Mouse (Mus musculus) intestine, embryonic 15.5 days (tissue): Measurements from ENCODE around the gene Spop. TPM values are rescaled to one million over a fixed set of nuclear protein-coding genes. Genes with fewer than 3 reads are reported as not detected.

Experiments used
- ATAC-seq: fragments of 200-750 bp; cut with Nextera tagmentation; 2 replicates; pipeline ENCODE4 v1.8.0; 2017; ENCODE audit warnings: moderate TSS enrichment, moderate library complexity
- H3K27ac ChIP-seq: fragments of 300-500 bp; sonication (generic); 2 replicates; pipeline ENCODE4 v1.5.1; 2015; ENCODE audit warnings: mild to moderate bottlenecking, inconsistent platforms
- H3K27me3 ChIP-seq: fragments of 300-500 bp; sonication (generic); replicated peaks from 2 replicates; pipeline ENCODE4 v1.6.1; 2015; ENCODE audit warnings: inconsistent platforms
- H3K36me3 ChIP-seq: fragments of 300-500 bp; sonication (generic); 2 replicates; pipeline ENCODE4 v1.6.1; 2015; ENCODE audit warnings: inconsistent platforms
- H3K4me1 ChIP-seq: fragments of 300-500 bp; sonication (generic); replicated peaks from 2 replicates; pipeline ENCODE4 v1.6.1; 2015; ENCODE audit warnings: inconsistent platforms
- H3K4me2 ChIP-seq: fragments of 300-500 bp; sonication (generic); replicated peaks from 2 replicates; pipeline ENCODE4 v1.6.1; 2015; ENCODE audit warnings: mild to moderate bottlenecking, inconsistent platforms
- H3K4me3 ChIP-seq: fragments of 300-500 bp; sonication (generic); replicated peaks from 2 replicates; pipeline ENCODE4 v1.5.1; 2015; ENCODE audit warnings: inconsistent platforms
- H3K9ac ChIP-seq: fragments of 300-500 bp; sonication (generic); 2 replicates; pipeline ENCODE4 v1.6.1; 2015; ENCODE audit warnings: inconsistent platforms
- H3K9me3 ChIP-seq: fragments of 300-500 bp; sonication (generic); 2 replicates; pipeline ENCODE4 v1.6.1; 2016; ENCODE audit warnings: inconsistent platforms
- WGBS: fragments of 180-500 bp; shearing (Covaris S2); methylation state at CpG from one replicate; pipeline ENCODE4 v1.1.7; 2015; 5-methylcytosine and 5-hydroxymethylcytosine counted together
- polyA plus RNA-seq: library from polyadenylated mRNA; unstranded; fragments of >200 nt; fragmentation: Nextera tagmentation; extraction: Ambion mirVana; gene quantifications from 2 replicates; pipeline ENCODE4 v1.2.1, GENCODE M21; 2015

The Spop gene
- polyA plus RNA-seq, 1 experiment from 2014 or later: 130 TPM

GRCm38 (mm10) chr11:95380711-95381110, 33.2 kb upstream of the Spop start:
- Histone ChIP-seq H3K9ac (no peak overlapping the region), H3K27me3 (no peaks in the 10 kb centered on the region), H3K9me3 (no peaks in the 10 kb centered on the region), H3K4me3 (no peak overlapping the region), H3K4me2 (no peak overlapping the region), H3K36me3 (peaks cover 19% of the 10 kb centered on the region; the same call in 1 of the 2 replicates), H3K4me1 (0 out of 2 replicates have a peak, but pooled peaks cover 3% of the 10 kb centered on the region), H3K27ac (no peak overlapping the region)
- WGBS: 91% methylated on average over 7 of the region's 7 CpGs
- no peak for ATAC-seq

- ATAC-seq: no peak
- Histone ChIP-seq H3K27me3 (no peaks in the 10 kb centered on the region), H3K4me3 (no peak overlapping the region), H3K27ac (no peak overlapping the region), H3K4me1 (peaks cover 4% of the 10 kb centered on the region; the same call in 1 of the 2 replicates), H3K9ac (no peak overlapping the region), H3K4me2 (no peak overlapping the region), H3K36me3 (peaks cover 14% of the 10 kb centered on the region; the same call in 1 of the 2 replicates), H3K9me3 (no peaks in the 10 kb centered on the region)
- 97% methylated on average over 1 of the region's 1 CpGs for WGBS
Observed at GRCm38 (mm10) chr11:95381146-95381545, 32.7 kb upstream of the Spop start.

- Histone ChIP-seq H3K27ac (no peak overlapping the region), H3K4me1 (peaks cover 4% of the 10 kb centered on the region; the same call in 1 of the 2 replicates), H3K9ac (no peak overlapping the region), H3K4me3 (no peak overlapping the region), H3K9me3 (no peaks in the 10 kb centered on the region), H3K36me3 (peaks cover 21% of the 10 kb centered on the region), H3K4me2 (no peak overlapping the region), H3K27me3 (no peaks in the 10 kb centered on the region)
- WGBS: 88% methylated on average over 5 of the region's 5 CpGs
- ATAC-seq: no peak
Observed at GRCm38 (mm10) chr11:95383331-95383986, 30.4 kb upstream of the Spop start.

- peaks cover 4% of the 10 kb centered on the region; the same call in 1 of the 2 replicates for H3K4me1 ChIP-seq
- no peak overlapping the region for H3K27ac ChIP-seq
- no peak overlapping the region for H3K9ac ChIP-seq
- no peaks in the 10 kb centered on the region for H3K9me3 ChIP-seq
- ATAC-seq: no peak
- 37% methylated on average over 9 of the region's 9 CpGs for WGBS
- peak overlapping the region; percentile 96 for H3K4me3 ChIP-seq
- peak overlapping the region; percentile 54 for H3K4me2 ChIP-seq
- H3K36me3 ChIP-seq: peaks cover 20% of the 10 kb centered on the region
- H3K27me3 ChIP-seq: no peaks in the 10 kb centered on the region
Observed at GRCm38 (mm10) chr11:95384004-95384318, 29.9 kb upstream of the Spop start.

GRCm38 (mm10) chr11:95384319-95384972, 29.4 kb upstream of the Spop start, which contains the start of gene Slc35b1:
TSS of gene Slc35b1 (plus strand) at chr11:95384692.
- Histone ChIP-seq H3K36me3 (peaks cover 21% of the 10 kb centered on the region), H3K4me2 (peak within 1 kb of the TSS; percentile 54), H3K9ac (peak within 1 kb of the TSS; percentile 90), H3K27me3 (no peaks in the 10 kb centered on the region), H3K4me3 (peak within 1 kb of the TSS; percentile 96), H3K9me3 (no peaks in the 10 kb centered on the region), H3K4me1 (peaks cover 4% of the 10 kb centered on the region; the same call in 1 of the 2 replicates), H3K27ac (peak within 1 kb of the TSS; percentile 75)
- WGBS: under 1% methylated on average over 42 of the region's 42 CpGs
- peak; percentile 98 for ATAC-seq

- peaks cover 21% of the 10 kb centered on the region for H3K36me3 ChIP-seq
- no peaks in the 10 kb centered on the region for H3K9me3 ChIP-seq
- ATAC-seq: peak; percentile 10; the same call in 1 of the 2 replicates
- peak overlapping the region; percentile 54 for H3K4me2 ChIP-seq
- H3K27ac ChIP-seq: peak overlapping the region; percentile 75
- H3K4me3 ChIP-seq: peak overlapping the region; percentile 96
- peak overlapping the region; percentile 90 for H3K9ac ChIP-seq
- H3K27me3 ChIP-seq: no peaks in the 10 kb centered on the region
- under 1% methylated on average over 14 of the region's 14 CpGs for WGBS
- H3K4me1 ChIP-seq: peaks cover 4% of the 10 kb centered on the region; the same call in 1 of the 2 replicates
Observed at GRCm38 (mm10) chr11:95384973-95385320, 28.9 kb upstream of the Spop start.

GRCm38 (mm10) chr11:95387354-95387753, 26.5 kb upstream of the Spop start:
- H3K36me3 ChIP-seq: peaks cover 17% of the 10 kb centered on the region
- ATAC-seq: peak; percentile 15; the same call in 1 of the 2 replicates
- 75% methylated on average over 7 of the region's 7 CpGs for WGBS

GRCm38 (mm10) chr11:95389006-95389405, 24.9 kb upstream of the Spop start:
- WGBS: 78% methylated on average over 3 of the region's 3 CpGs
- H3K27me3 ChIP-seq: no peaks in the 10 kb centered on the region
- no peaks in the 10 kb centered on the region for H3K9me3 ChIP-seq
- peaks cover 17% of the 10 kb centered on the region for H3K36me3 ChIP-seq
- H3K4me2 ChIP-seq: no peak overlapping the region
- no peak for ATAC-seq
- H3K27ac ChIP-seq: no peak overlapping the region
- H3K4me3 ChIP-seq: no peak overlapping the region
- peaks cover 4% of the 10 kb centered on the region; the same call in 1 of the 2 replicates for H3K4me1 ChIP-seq
- no peak overlapping the region for H3K9ac ChIP-seq

More at GRCm38 (mm10) chr11:95387354-95387753, 26.5 kb upstream of the Spop start:
- H3K27ac ChIP-seq: no peak overlapping the region
- H3K27me3 ChIP-seq: no peaks in the 10 kb centered on the region
- H3K9me3 ChIP-seq: no peaks in the 10 kb centered on the region
- peaks cover 4% of the 10 kb centered on the region; the same call in 1 of the 2 replicates for H3K4me1 ChIP-seq
- no peak overlapping the region for H3K4me3 ChIP-seq
- H3K9ac ChIP-seq: no peak overlapping the region
- no peak overlapping the region for H3K4me2 ChIP-seq

GRCm38 (mm10) chr11:95390420-95390819, 23.5 kb upstream of the Spop start:
- Histone ChIP-seq H3K9me3 (no peaks in the 10 kb centered on the region), H3K9ac (no peak overlapping the region), H3K4me2 (no peak overlapping the region), H3K4me1 (peaks cover 3% of the 10 kb centered on the region; the same call in 1 of the 2 replicates), H3K4me3 (no peak overlapping the region), H3K36me3 (peaks cover 17% of the 10 kb centered on the region), H3K27ac (no peak overlapping the region), H3K27me3 (no peaks in the 10 kb centered on the region)
- no peak for ATAC-seq
- 86% methylated on average over 6 of the region's 6 CpGs for WGBS

GRCm38 (mm10) chr11:95391201-95391600, 22.7 kb upstream of the Spop start:
- no peak overlapping the region for H3K9ac ChIP-seq
- no peak overlapping the region for H3K4me3 ChIP-seq
- H3K27me3 ChIP-seq: no peaks in the 10 kb centered on the region
- no peaks in the 10 kb centered on the region; the same call in 1 of the 2 replicates for H3K4me1 ChIP-seq
- WGBS: 78% methylated on average over 4 of the region's 4 CpGs
- ATAC-seq: no peak
- no peak overlapping the region for H3K4me2 ChIP-seq
- no peak overlapping the region for H3K27ac ChIP-seq
- peaks cover 17% of the 10 kb centered on the region for H3K36me3 ChIP-seq
- H3K9me3 ChIP-seq: no peaks in the 10 kb centered on the region

GRCm38 (mm10) chr11:95391743-95392142, 22.1 kb upstream of the Spop start:
- H3K4me3 ChIP-seq: no peak overlapping the region
- H3K27me3 ChIP-seq: no peaks in the 10 kb centered on the region
- H3K4me1 ChIP-seq: no peaks in the 10 kb centered on the region
- no peak overlapping the region for H3K27ac ChIP-seq
- H3K4me2 ChIP-seq: no peak overlapping the region
- peaks cover 14% of the 10 kb centered on the region for H3K36me3 ChIP-seq
- H3K9ac ChIP-seq: no peak overlapping the region
- H3K9me3 ChIP-seq: no peaks in the 10 kb centered on the region
- WGBS: 72% methylated on average over 5 of the region's 5 CpGs
- ATAC-seq: no peak

- Histone ChIP-seq H3K9me3 (no peaks in the 10 kb centered on the region), H3K4me3 (no peak overlapping the region), H3K4me2 (no peak overlapping the region), H3K27ac (no peak overlapping the region), H3K9ac (no peak overlapping the region), H3K36me3 (peaks cover 10% of the 10 kb centered on the region), H3K4me1 (no peaks in the 10 kb centered on the region), H3K27me3 (no peaks in the 10 kb centered on the region)
- 58% methylated on average over 7 of the region's 7 CpGs for WGBS
- no peak for ATAC-seq
Observed at GRCm38 (mm10) chr11:95392223-95392667, 21.6 kb upstream of the Spop start.
